ENCODE assay signal across 9 mouse cellular contexts in the genomic region with DNA sequence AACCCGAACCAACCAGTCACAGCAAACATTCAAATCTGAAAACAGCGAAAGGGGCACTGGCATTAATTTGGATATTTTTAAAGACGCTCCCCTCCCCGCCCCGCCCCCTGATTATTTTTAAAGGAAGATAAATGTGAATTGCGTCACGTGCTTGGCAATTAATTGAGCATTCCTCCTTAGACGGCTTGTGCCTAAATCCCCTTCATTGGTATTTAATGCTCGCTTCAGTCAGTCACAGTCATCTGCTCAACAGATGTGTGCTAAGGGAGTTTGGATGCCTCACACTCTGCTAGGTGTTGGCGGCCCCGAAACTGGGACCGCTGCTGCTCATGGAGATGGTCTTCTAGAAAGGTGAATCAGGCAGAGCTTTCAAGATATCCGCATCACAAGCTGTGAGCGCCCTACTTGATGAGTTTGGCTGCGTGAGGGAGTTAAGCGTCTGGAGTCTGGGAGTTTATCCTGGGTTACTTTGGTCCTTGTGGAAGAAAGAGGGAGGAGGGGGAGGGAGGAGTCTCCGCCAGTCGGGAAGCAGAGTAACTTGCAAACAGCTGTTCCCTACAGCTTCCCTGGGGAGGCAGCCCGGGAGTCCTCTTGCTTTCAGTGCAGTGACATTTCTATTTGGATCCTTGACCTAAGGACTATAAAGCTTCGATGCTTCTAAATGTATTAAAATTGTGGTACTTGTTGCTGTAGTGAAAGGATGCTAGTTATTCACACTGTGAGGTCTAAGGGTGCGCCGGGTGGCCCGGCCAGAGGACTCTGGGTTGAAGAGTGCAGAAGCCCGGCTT. TPM values are rescaled to one million over a fixed set of nuclear protein-coding genes. Genes with fewer than 3 reads are reported as not detected.
DNase-seq lines count a peak whose midpoint lies in the region; ATAC-seq and TF ChIP-seq lines count a peak whose summit lies in the region.
"Had no signal": no experiment of that assay in that cellular context is flagged by ENCODE, and none has a peak within 500 bp of the region (broad histone marks: within the 10 kb centered on the region; RNA-seq: fewer than 3 reads in every experiment).

No protein-coding gene starts in this region.

- H3K27ac ChIP-seq in layer of hippocampus, adult 2 months, result peak overlapping the region; percentile 80
- H3K27ac ChIP-seq in embryonic facial prominence, embryonic 13.5 days, result peak overlapping the region; percentile 81
- H3K27ac ChIP-seq in hindbrain, embryonic 11.5 days (ENCODE audit: low read depth, low read length), result no peak overlapping the region
- H3K27ac ChIP-seq in liver, embryonic 14.5 days, result no peak overlapping the region

- H3K9me3 ChIP-seq in embryonic facial prominence, embryonic 13.5 days, result no peaks in the 10 kb centered on the region
- no peaks in the 10 kb centered on the region for H3K9me3 ChIP-seq in hindbrain, embryonic 11.5 days (ENCODE audit: control insufficient read depth, low read length)
- H3K9me3 ChIP-seq in liver, embryonic 14.5 days (ENCODE audit: control insufficient read depth, low read length), result no peaks in the 10 kb centered on the region

- no peak for DNase-seq in layer of hippocampus, adult 2 months (ENCODE audit: low spot score in 2 of 2)
- no peak for DNase-seq in layer of hippocampus, postnatal 10 days (ENCODE audit: low spot score in 2 of 2)
- DNase-seq in hindbrain, embryonic 11.5 days (ENCODE audit: low spot score), result peak; percentile 51
- no peak for DNase-seq in liver, embryonic 14.5 days (ENCODE audit: low read depth in 3 of 3, low spot score in 3 of 3)
- no peak for DNase-seq in cerebellum, adult 18-20 months
- DNase-seq in right cerebral cortex, postnatal 36 days (ENCODE audit: low spot score in 2 of 2), result no peak
- DNase-seq in left cerebral cortex, postnatal 36 days (ENCODE audit: low spot score in 2 of 2), result no peak

- H3K36me3 ChIP-seq in embryonic facial prominence, embryonic 13.5 days, result no peaks in the 10 kb centered on the region
- no peaks in the 10 kb centered on the region for H3K36me3 ChIP-seq in hindbrain, embryonic 11.5 days (ENCODE audit: control insufficient read depth, insufficient read depth, low read length)
- H3K36me3 ChIP-seq in liver, embryonic 14.5 days (replicated peaks; ENCODE audit: control insufficient read depth, insufficient read depth, low read depth), result no peaks in the 10 kb centered on the region

- H3K4me2 ChIP-seq in embryonic facial prominence, embryonic 13.5 days, result peak overlapping the region; percentile 51
- H3K4me2 ChIP-seq in hindbrain, embryonic 11.5 days (replicated peaks; ENCODE audit: low read depth, low read length), result 0 out of 2 replicates have a peak overlapping the region, but pooled peaks have one; percentile 17
- peak overlapping the region; percentile 18 for H3K4me2 ChIP-seq in liver, embryonic 14.5 days (ENCODE audit: low read depth)

- no peak for TF ChIP-seq CTCF in layer of hippocampus, adult 2 months (conservative IDR thresholded peaks at IDR 0.05)
- TF ChIP-seq CTCF in liver, embryonic 14.5 days (IDR thresholded peaks at IDR 0.05; ENCODE audit: low read depth), result no peak

- H3K4me1 ChIP-seq in embryonic facial prominence, embryonic 13.5 days, result peaks cover 47% of the 10 kb centered on the region
- H3K4me1 ChIP-seq in hindbrain, embryonic 11.5 days (replicated peaks; ENCODE audit: control insufficient read depth, insufficient read depth, low read length), result no peaks in the 10 kb centered on the region; the same call in none of the 2 replicates
- peaks cover 18 to 29% of the 10 kb centered on the region in 2 experiments for H3K4me1 ChIP-seq in liver, embryonic 14.5 days (replicated peaks; ENCODE audit: control insufficient read depth in 2 of 2, insufficient read depth in 2 of 2, low read length in 1 of 2)

- H3K4me3 ChIP-seq in layer of hippocampus, adult 2 months, result no peak overlapping the region
- H3K4me3 ChIP-seq in embryonic facial prominence, embryonic 13.5 days, result peak overlapping the region; percentile 18
- H3K4me3 ChIP-seq in hindbrain, embryonic 11.5 days (ENCODE audit: low read depth, low read length), result no peak overlapping the region
- peak overlapping the region in 1 of 2 experiments; percentile 6; a peak in 1 of 4 replicates for H3K4me3 ChIP-seq in liver, embryonic 14.5 days (ENCODE audit: insufficient read depth in 1 of 2, low read depth in 2 of 2, low read length in 2 of 2)

- peak overlapping the region; percentile 28; the same call in 1 of the 2 replicates for H3K9ac ChIP-seq in embryonic facial prominence, embryonic 13.5 days
- H3K9ac ChIP-seq in hindbrain, embryonic 11.5 days (ENCODE audit: low read depth, low read length), result no peak overlapping the region
- H3K9ac ChIP-seq in liver, embryonic 14.5 days (replicated peaks), result no peak overlapping the region

- no peak for ATAC-seq in embryonic facial prominence, embryonic 13.5 days (ENCODE audit: insufficient number of reproducible peaks, insufficient read depth, low FRiP score, low TSS enrichment, low read depth)
- no peak for ATAC-seq in hindbrain, embryonic 11.5 days (ENCODE audit: low FRiP score)
- no peak for ATAC-seq in liver, embryonic 14.5 days (ENCODE audit: insufficient read depth)
- ATAC-seq: Patski had no signal

- H3K27me3 ChIP-seq in embryonic facial prominence, embryonic 13.5 days, result peaks cover 5% of the 10 kb centered on the region; the same call in 1 of the 2 replicates
- peaks cover 4% of the 10 kb centered on the region for H3K27me3 ChIP-seq in hindbrain, embryonic 11.5 days (ENCODE audit: control insufficient read depth, insufficient read depth, low read length)
- H3K27me3 ChIP-seq in liver, embryonic 14.5 days (ENCODE audit: control insufficient read depth, insufficient read depth, low read length), result peaks cover 8% of the 10 kb centered on the region
- H3K27me3 ChIP-seq: Patski had no signal

- intact Hi-C loops in left cerebral cortex, postnatal 36 days (cut with DNase I), result loop anchor here (5.0 kb wide), 2 partner anchors 65 to 170 kb away; no protein-coding TSS in a partner anchor

- WGBS in embryonic facial prominence, embryonic 13.5 days, result 6% methylated on average over 24 of the region's 24 CpGs
- WGBS in hindbrain, embryonic 11.5 days, result 7% methylated on average over 24 of the region's 24 CpGs
- WGBS in liver, embryonic 14.5 days (ENCODE audit: insufficient replicate concordance), result 24% methylated on average over 24 of the region's 24 CpGs

- no peak for TF ChIP-seq EP300 in liver, embryonic 14.5 days (IDR thresholded peaks at IDR 0.05; ENCODE audit: low read depth)

RNA-seq across cellular contexts. Expression of gene Slc48a1, which starts 3.8 kb away (rescaled TPM):
- total RNA-seq in layer of hippocampus, adult 2 months (2021), result 100 to 1,000 TPM; 133 to 135 TPM
- total RNA-seq in layer of hippocampus, postnatal 10 days (2021), result 100 to 1,000 TPM; 104 to 118 TPM
- 34.7 and 41.9 TPM in 2 replicates for polyA plus RNA-seq in embryonic facial prominence, embryonic 13.5 days (2015; fragmentation: Nextera tagmentation; extraction: Ambion mirVana)
- polyA plus RNA-seq in hindbrain, embryonic 11.5 days (2014; fragmentation: Nextera tagmentation; extraction: Ambion mirVana), result 28.1 and 28.4 TPM in 2 replicates
- 35.0 and 47.8 TPM in 2 replicates for polyA plus RNA-seq in liver, embryonic 14.5 days (2012; rRNA removed)
- polyA plus RNA-seq in liver, embryonic 14.5 days (2014; fragmentation: Nextera tagmentation; extraction: Ambion mirVana), result 73.9 and 74.7 TPM in 2 replicates
- total RNA-seq in left cerebral cortex, postnatal 36 days (2021), result 100 to 1,000 TPM; 165 to 196 TPM

RNA-seq across cellular contexts. Expression of gene Rapgef3, which starts 14.4 kb away (rescaled TPM):
- total RNA-seq in layer of hippocampus, adult 2 months (2021), result 10 to 100 TPM; 45.5 to 46.8 TPM
- 10 to 100 TPM; 37.3 to 43.3 TPM for total RNA-seq in layer of hippocampus, postnatal 10 days (2021)
- 7.1 and 9.3 TPM in 2 replicates for polyA plus RNA-seq in embryonic facial prominence, embryonic 13.5 days (2015; fragmentation: Nextera tagmentation; extraction: Ambion mirVana)
- 3.6 and 4.0 TPM in 2 replicates for polyA plus RNA-seq in hindbrain, embryonic 11.5 days (2014; fragmentation: Nextera tagmentation; extraction: Ambion mirVana)
- 2.2 and 2.3 TPM in 2 replicates for polyA plus RNA-seq in liver, embryonic 14.5 days (2012; rRNA removed)
- 0.84 and 0.95 TPM in 2 replicates for polyA plus RNA-seq in liver, embryonic 14.5 days (2014; fragmentation: Nextera tagmentation; extraction: Ambion mirVana)
- 10 to 100 TPM; 35.7 to 52.9 TPM for total RNA-seq in left cerebral cortex, postnatal 36 days (2021)

RNA-seq across cellular contexts. Expression of gene Endou, which starts 51.0 kb away (rescaled TPM):
- total RNA-seq in layer of hippocampus, adult 2 months (2021), result under 1 TPM; 0.59 to 0.96 TPM
- total RNA-seq in layer of hippocampus, postnatal 10 days (2021), result under 1 TPM; 0.62 to 0.73 TPM
- 1.7 and 2.8 TPM in 2 replicates for polyA plus RNA-seq in embryonic facial prominence, embryonic 13.5 days (2015; fragmentation: Nextera tagmentation; extraction: Ambion mirVana)
- polyA plus RNA-seq in hindbrain, embryonic 11.5 days (2014; fragmentation: Nextera tagmentation; extraction: Ambion mirVana), result 0.11 TPM in 1 of 2 replicates, not detected in the other
- 0.01 and 0.02 TPM in 2 replicates for polyA plus RNA-seq in liver, embryonic 14.5 days (2012; rRNA removed)
- not detected in 2 replicates for polyA plus RNA-seq in liver, embryonic 14.5 days (2014; fragmentation: Nextera tagmentation; extraction: Ambion mirVana)
- total RNA-seq in left cerebral cortex, postnatal 36 days (2021), result 1 to 10 TPM; 2.8 to 2.9 TPM

Comparison
In these comparisons a context has a peak if more than half of its experiments do, and no peak if none do; other contexts are left out.
1. H3K27ac ChIP-seq: peak in layer of hippocampus, adult 2 months (single experiment) and embryonic facial prominence, embryonic 13.5 days (single experiment); none in hindbrain, embryonic 11.5 days (single experiment) and liver, embryonic 14.5 days (single experiment).
2. Peak in every context shown above with its lines, with median percentiles within 50 percentile points of each other: H3K4me2 ChIP-seq.